Mouse (Mus musculus) brain, embryonic 14.5 days (tissue): ENCODE data around the gene Etfdh.

ENCODE experiments used
- CTCF ChIP-seq: fragments of 200-500 bp; IDR thresholded peaks from 2 replicates; pipeline ENCODE4 v1.5.1; 2012; ENCODE audit warnings: inconsistent platforms, mild to moderate bottlenecking, moderate library complexity, borderline replicate concordance; ENCODE audit not compliant: insufficient read depth, insufficient read length; ENCODE audit errors: extremely low read depth
- POLR2A ChIP-seq: fragments of 200-500 bp; IDR thresholded peaks from 2 replicates; pipeline ENCODE4 v1.6.1; 2012; ENCODE audit warnings: mild to moderate bottlenecking, inconsistent platforms, borderline replicate concordance; ENCODE audit not compliant: poor library complexity, insufficient read depth, insufficient read length, severe bottlenecking; ENCODE audit errors: extremely low read depth

DNA sequence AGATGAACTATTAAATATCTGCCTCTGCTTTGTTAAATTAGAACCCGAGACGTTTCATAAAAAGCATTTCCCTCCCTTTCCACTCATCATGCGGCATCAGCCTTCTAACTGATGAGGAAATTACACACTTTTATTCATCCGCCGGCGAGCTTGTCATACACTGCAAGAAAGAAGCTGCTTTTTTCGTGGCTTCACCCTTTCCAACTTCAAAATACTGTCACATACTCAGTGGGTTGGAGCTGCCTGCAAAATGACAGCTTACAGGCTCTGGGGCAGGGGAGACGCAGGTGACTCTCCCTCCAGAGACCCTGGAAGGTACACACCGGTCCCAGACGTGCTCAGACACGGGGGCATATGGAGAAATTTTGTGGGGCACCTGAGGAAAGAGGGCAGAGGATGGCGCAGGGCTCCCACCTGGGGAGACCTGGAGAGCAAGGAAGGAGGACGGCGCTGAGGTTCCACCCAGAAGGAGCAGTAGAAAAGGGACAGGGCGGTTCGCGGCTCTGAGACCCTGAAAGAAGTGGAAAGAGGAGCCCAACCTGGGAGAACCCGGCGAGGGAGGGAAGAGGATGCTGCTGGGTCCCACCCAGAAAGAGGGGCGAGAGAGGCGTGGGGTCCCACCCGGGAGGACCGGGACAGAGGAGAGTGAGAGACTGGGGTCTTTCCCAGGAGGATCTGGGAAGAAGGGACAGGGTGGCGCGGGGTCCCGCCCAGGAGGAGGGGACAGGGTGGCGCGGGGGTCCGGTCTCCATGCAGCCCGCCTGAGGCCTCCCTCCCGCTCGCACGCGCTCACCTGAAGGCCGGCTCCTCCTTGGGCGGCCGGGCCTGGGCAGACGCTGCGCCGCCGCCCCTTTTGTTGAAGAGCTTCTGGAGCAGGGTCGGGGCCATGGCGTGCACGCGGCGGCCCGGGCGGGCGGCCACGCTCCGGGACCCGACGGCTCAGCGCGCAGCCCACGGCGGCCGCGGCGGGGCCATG is 62.3 kb downstream of the Etfdh start:
- TF ChIP-seq POLR2A (no peak), CTCF (no peak)
